Mouse (Mus musculus) macrophage (primary cell): ENCODE results near the gene Ddah2. TPM values are rescaled to one million over a fixed set of nuclear protein-coding genes. Genes with fewer than 3 reads are reported as not detected.

ENCODE experiments used
- H3K27ac ChIP-seq: fragments of 350-480 bp; formaldehyde crosslinking; 2 replicates; pipeline ENCODE4 v1.9.0; 2021
- H3K36me3 ChIP-seq: fragments of 350-480 bp; formaldehyde crosslinking; 2 replicates; pipeline ENCODE4 v1.9.0; 2021; ENCODE audit errors: inconsistent target
- H3K4me3 ChIP-seq: fragments of 350-480 bp; formaldehyde crosslinking; 2 replicates; pipeline ENCODE4 v1.9.0; 2021; ENCODE audit errors: inconsistent target
- H3K79me2 ChIP-seq: fragments of 350-480 bp; formaldehyde crosslinking; 2 replicates; pipeline ENCODE4 v1.9.0; 2021; ENCODE audit errors: inconsistent target
- WGBS: methylation state at CpG from one replicate; pipeline ENCODE4 v1.1.7; 2026; ENCODE audit warnings: inconsistent platforms; ENCODE audit not compliant: missing documents; 5-methylcytosine and 5-hydroxymethylcytosine counted together
- polyA plus RNA-seq: library from polyadenylated mRNA; stranded (reverse); fragments of 250-400 nt; gene quantifications from 3 replicates; pipeline ENCODE4 v1.2.4, GENCODE M21; 2018; ENCODE audit warnings: inconsistent platforms

The Ddah2 gene
- polyA plus RNA-seq, 1 experiment from 2014 or later: 3.3 TPM

DNA sequence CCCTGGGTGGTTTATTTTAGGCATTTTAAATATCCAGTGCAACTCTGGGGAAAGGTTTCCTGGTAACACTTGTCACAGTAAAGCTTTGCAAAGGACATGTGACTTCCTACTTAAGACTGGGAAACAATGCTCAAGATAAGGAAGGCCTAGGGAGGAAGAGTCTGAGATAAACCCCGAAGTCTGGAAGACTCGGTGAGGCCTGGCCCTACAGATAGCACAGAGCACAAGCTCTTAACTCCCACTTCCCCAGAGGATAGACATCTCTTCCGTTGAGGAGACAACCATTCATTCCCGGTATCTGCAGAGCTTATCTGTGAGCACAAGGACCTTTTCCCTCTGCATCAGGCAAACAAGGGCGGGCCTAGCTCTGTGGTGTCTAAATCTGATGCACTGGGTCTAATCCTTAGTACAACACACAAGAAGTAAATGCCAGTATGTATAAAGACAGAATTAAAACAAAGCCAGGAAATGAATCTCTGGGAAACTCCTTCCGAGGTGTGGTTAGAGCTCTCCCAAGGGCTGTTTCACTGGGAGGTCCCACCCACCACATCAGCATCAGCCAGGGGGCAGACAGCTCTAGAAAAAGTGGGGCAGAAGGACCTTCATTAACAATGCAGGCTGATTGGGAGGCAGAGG is 36.9 kb upstream of the Ddah2 start:
- no peak overlapping the region for H3K4me3 ChIP-seq
- H3K36me3 ChIP-seq: no peaks in the 10 kb centered on the region
- H3K27ac ChIP-seq: no peak overlapping the region
- 66% methylated on average over 6 of the region's 6 CpGs for WGBS
- no peaks in the 10 kb centered on the region for H3K79me2 ChIP-seq

GRCm38 (mm10) chr17:35022541-35023060 is 36.2 kb upstream of the Ddah2 start:
- H3K79me2 ChIP-seq: no peaks in the 10 kb centered on the region
- H3K4me3 ChIP-seq: no peak overlapping the region
- H3K27ac ChIP-seq: no peak overlapping the region
- 97% methylated on average over 8 of the region's 8 CpGs for WGBS
- no peaks in the 10 kb centered on the region for H3K36me3 ChIP-seq

- no peaks in the 10 kb centered on the region for H3K79me2 ChIP-seq
- H3K4me3 ChIP-seq: no peak overlapping the region
- 0 out of 2 replicates have a peak overlapping the region, but pooled peaks have one; percentile 7 for H3K27ac ChIP-seq
- H3K36me3 ChIP-seq: no peaks in the 10 kb centered on the region
- 95% methylated on average over 5 of the region's 5 CpGs for WGBS
Observed at GRCm38 (mm10) chr17:35023221-35023620, 35.6 kb upstream of the Ddah2 start.

- H3K4me3 ChIP-seq: no peak overlapping the region
- H3K79me2 ChIP-seq: no peaks in the 10 kb centered on the region
- WGBS: 14% methylated on average over 4 of the region's 4 CpGs
- H3K36me3 ChIP-seq: no peaks in the 10 kb centered on the region
- H3K27ac ChIP-seq: 0 out of 2 replicates have a peak overlapping the region, but pooled peaks have one; percentile 7
Observed at GRCm38 (mm10) chr17:35023756-35024155, 35.1 kb upstream of the Ddah2 start.

GRCm38 (mm10) chr17:35024261-35024660 is 34.6 kb upstream of the Ddah2 start:
- H3K79me2 ChIP-seq: no peaks in the 10 kb centered on the region
- 68% methylated on average over 11 of the region's 13 CpGs for WGBS
- H3K27ac ChIP-seq: 0 out of 2 replicates have a peak overlapping the region, but pooled peaks have one; percentile 7
- no peaks in the 10 kb centered on the region for H3K36me3 ChIP-seq
- H3K4me3 ChIP-seq: no peak overlapping the region

DNA sequence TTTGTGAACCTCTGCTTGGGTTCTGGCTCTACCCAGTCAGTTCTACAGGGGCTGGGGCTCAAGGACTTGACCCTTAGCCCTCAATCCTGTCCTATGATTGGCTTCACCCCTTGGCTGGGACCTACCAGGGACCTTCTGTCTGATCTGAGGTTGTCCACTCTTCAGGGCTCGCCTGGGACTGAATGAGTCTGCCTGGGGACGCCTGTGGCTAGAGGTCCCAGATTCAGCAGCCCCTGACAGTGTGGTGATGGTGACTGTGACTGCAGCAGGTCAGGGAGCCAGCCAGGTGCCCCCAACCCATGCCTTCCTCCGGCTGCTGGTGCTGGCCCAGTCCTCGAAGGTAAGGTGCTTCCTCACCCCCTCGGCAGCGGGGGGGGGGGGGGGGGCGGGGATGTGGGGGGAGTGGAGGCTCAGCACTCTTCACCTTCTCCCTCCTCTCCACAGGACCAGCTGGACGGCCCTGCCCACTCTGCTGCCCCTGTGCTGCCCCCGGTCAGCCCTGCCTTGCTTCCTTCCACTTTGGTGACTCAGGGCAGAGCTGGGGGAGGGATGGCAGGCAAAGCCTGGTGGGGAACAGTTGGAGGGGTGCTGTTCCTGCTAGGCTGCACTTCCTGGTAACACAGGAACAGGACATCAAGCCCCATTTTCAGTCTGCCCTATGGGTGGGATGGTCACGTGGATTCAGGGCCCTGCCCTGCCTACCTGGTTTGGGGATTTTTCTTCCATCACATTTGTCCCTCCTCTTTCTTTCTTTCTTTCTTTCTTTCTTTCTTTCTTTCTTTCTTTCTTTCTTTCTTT is 33.9 kb upstream of the Ddah2 start:
- Histone ChIP-seq H3K79me2 (no peaks in the 10 kb centered on the region), H3K4me3 (no peak overlapping the region), H3K27ac (0 out of 2 replicates have a peak overlapping the region, but pooled peaks have one; percentile 1), H3K36me3 (no peaks in the 10 kb centered on the region)
- 26% methylated on average over 9 of the region's 10 CpGs for WGBS

DNA sequence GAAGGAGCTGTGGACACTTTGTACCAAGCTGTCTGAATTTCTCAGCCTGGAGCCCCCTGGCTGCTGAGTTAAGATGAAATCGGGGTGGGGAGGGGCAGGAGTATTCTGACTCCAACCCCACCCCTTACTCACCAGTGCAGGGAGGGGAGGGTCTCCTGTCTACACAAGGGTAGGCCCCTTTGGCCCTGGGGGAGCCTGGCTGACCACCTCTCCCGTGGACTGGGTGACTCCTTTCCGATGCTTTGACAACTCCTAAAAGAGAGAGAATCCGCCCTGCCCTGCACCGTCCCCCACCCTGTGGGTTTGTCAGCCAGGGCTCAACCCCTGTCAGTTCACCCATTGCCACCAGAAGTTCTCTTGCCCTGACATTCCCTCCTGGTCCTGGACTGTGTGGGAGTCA is 32.6 kb upstream of the Ddah2 start:
- Histone ChIP-seq H3K4me3 (no peak overlapping the region), H3K27ac (no peak overlapping the region), H3K79me2 (no peaks in the 10 kb centered on the region), H3K36me3 (no peaks in the 10 kb centered on the region)
- WGBS: 97% methylated on average over 5 of the region's 5 CpGs

DNA sequence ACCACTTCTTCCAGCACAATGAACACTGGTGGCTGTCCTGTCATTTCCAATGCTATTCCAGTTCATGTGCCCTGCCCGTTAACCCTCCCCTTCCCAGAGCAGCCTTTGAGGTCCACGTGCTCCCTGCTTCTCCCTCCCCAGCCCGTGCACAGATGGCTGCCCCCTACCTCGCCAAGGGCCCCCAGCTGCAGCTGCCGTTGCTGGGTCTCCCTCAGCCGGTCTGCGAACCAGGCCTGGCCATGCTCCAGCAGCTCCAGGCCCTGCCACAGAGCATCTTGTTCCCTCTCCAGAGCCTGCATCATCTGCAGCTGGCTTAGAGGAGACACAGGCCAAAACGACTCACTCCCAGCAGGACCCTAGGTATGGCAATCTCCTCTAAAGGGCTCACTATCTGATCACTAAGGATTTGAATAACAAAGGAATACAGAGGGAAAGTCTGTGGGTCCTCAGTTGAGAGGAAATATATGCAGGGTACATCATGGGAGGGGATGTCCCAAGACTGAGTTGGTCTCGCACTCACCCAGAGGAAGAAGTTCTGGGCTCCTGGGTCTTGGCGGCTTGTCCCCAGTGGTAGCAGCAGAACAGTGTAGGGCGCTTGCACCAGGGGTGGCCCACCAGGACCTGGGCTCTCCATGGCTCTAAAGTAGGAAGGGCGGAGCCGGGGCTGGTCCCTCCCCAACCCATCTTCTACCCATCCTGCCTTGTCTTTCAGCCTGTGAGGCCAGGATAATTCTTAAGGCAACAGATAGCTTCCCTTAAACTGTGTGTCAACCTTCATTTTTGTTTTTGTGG is 31.4 kb upstream of the Ddah2 start, which contains the start of gene Sapcd1:
Sapcd1 (minus strand) TSS at position 740 of the 792 bp plus-strand sequence.
- H3K4me3 ChIP-seq: no peak within 1 kb of the TSS
- no peaks in the 10 kb centered on the region for H3K79me2 ChIP-seq
- 66% methylated on average over 13 of the region's 13 CpGs for WGBS
- no peaks in the 10 kb centered on the region for H3K36me3 ChIP-seq
- no peak within 1 kb of the TSS for H3K27ac ChIP-seq

DNA sequence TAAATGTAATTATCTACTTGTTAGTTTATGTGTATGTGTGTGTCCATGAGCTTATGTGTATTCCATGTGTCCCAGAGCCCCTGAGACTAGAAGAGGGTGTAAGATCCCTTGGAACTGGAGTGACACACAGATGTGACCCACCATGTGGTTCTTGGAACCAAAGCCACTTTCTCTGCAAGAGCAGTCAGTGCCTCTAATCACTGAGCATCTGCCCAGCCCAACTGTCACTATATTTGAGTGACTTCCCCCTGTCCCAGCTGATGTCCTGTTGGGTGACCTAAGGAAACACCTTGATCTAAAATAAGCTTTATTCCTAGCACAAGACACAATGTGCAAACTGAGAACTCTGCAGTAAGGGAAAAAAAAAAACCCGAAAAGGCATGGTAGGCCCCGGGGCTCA is 30.5 kb upstream of the Ddah2 start:
- Histone ChIP-seq H3K27ac (no peak overlapping the region), H3K36me3 (no peaks in the 10 kb centered on the region), H3K79me2 (no peaks in the 10 kb centered on the region), H3K4me3 (no peak overlapping the region)
- 61% methylated on average over 2 of the region's 2 CpGs for WGBS

- 29% methylated on average over 19 of the region's 19 CpGs for WGBS
- Histone ChIP-seq H3K4me3 (no peak overlapping the region), H3K27ac (no peak overlapping the region)
Observed at GRCm38 (mm10) chr17:35029691-35030532, 28.9 kb upstream of the Ddah2 start.

GRCm38 (mm10) chr17:35031272-35031671 is 27.6 kb upstream of the Ddah2 start:
- WGBS: 95% methylated on average over 11 of the region's 11 CpGs

More at GRCm38 (mm10) chr17:35029691-35030532, 28.9 kb upstream of the Ddah2 start:
- Histone ChIP-seq H3K79me2 (no peaks in the 10 kb centered on the region), H3K36me3 (no peaks in the 10 kb centered on the region)

DNA sequence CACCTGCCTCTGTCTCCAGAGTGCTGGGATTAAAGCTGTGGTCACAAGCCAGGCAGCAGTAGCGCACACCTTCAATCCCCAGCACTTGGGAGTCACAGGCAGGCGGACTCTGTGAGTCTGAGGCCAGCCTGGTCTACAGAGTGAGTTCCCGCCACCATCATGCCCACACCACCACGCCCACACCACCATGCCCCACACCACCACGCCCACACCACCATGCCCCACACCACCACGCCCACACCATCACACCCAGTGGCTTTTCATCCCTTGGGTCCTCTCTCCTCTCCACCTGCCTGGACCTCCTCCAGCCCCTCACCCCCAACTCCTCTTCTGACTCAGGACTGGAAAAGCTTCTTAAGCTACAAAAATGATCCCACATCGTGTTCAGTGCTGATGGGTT is 27.0 kb upstream of the Ddah2 start:
- WGBS: 87% methylated on average over 7 of the region's 7 CpGs
- H3K27ac ChIP-seq: no peak overlapping the region
- H3K79me2 ChIP-seq: no peaks in the 10 kb centered on the region
- no peak overlapping the region for H3K4me3 ChIP-seq
- H3K36me3 ChIP-seq: no peaks in the 10 kb centered on the region

More at GRCm38 (mm10) chr17:35031272-35031671, 27.6 kb upstream of the Ddah2 start:
- no peak overlapping the region for H3K4me3 ChIP-seq
- H3K36me3 ChIP-seq: no peaks in the 10 kb centered on the region
- no peaks in the 10 kb centered on the region for H3K79me2 ChIP-seq
- H3K27ac ChIP-seq: no peak overlapping the region

GRCm38 (mm10) chr17:35032323-35032870 is 26.4 kb upstream of the Ddah2 start:
- Histone ChIP-seq H3K36me3 (no peaks in the 10 kb centered on the region), H3K4me3 (no peak overlapping the region), H3K27ac (no peak overlapping the region), H3K79me2 (no peaks in the 10 kb centered on the region)
- WGBS: 76% methylated on average over 8 of the region's 8 CpGs
